Mouse (Mus musculus): Measurements from ENCODE around the gene Clec12a. TPM values are rescaled to one million over a fixed set of nuclear protein-coding genes. Genes with fewer than 3 reads are reported as not detected.
A peak's percentile ranks its signal among the peaks of the same experiment; 100 is the strongest.

Clec12a gene
- polyA plus RNA-seq, 1 experiment from 2014 or later = 0.87 TPM

GRCm38 (mm10) chr6:129383466-129383865 lies 41.0 kb downstream of the Clec12a start:
- no peak overlapping the region for H3K4me3 ChIP-seq (replicated peaks)
- H3K9me3 ChIP-seq = no peaks in the 10 kb centered on the region
- H3K36me3 ChIP-seq = no peaks in the 10 kb centered on the region
- no peak overlapping the region for H3K9ac ChIP-seq
- no peaks in the 10 kb centered on the region for H3K4me1 ChIP-seq (replicated peaks)
- H3K4me2 ChIP-seq (replicated peaks) = no peak overlapping the region
- peak; percentile 76 for ATAC-seq
- H3K27ac ChIP-seq = no peak overlapping the region
- WGBS = 36% methylated on average over 3 of the region's 3 CpGs
- no peaks in the 10 kb centered on the region for H3K27me3 ChIP-seq (replicated peaks)

GRCm38 (mm10) chr6:129385000-129385399 lies 42.5 kb downstream of the Clec12a start:
- Histone ChIP-seq H3K9ac (no peak overlapping the region), H3K27ac (no peak overlapping the region), H3K4me3 (replicated peaks) (no peak overlapping the region), H3K27me3 (replicated peaks) (no peaks in the 10 kb centered on the region), H3K36me3 (no peaks in the 10 kb centered on the region), H3K9me3 (no peaks in the 10 kb centered on the region), H3K4me2 (replicated peaks) (no peak overlapping the region), H3K4me1 (replicated peaks) (no peaks in the 10 kb centered on the region)
- WGBS = 85% methylated on average over 4 of the region's 4 CpGs
- no peak for ATAC-seq

- no peak within 1 kb of the TSS for H3K4me3 ChIP-seq (replicated peaks)
- no peak within 1 kb of the TSS for H3K27ac ChIP-seq
- H3K9me3 ChIP-seq = no peaks in the 10 kb centered on the region
- ATAC-seq = no peak
- H3K27me3 ChIP-seq (replicated peaks) = no peaks in the 10 kb centered on the region
- H3K9ac ChIP-seq = no peak within 1 kb of the TSS
- H3K4me1 ChIP-seq (replicated peaks) = no peaks in the 10 kb centered on the region
- no peaks in the 10 kb centered on the region for H3K36me3 ChIP-seq
- H3K4me2 ChIP-seq (replicated peaks) = no peak within 1 kb of the TSS
- WGBS = 82% methylated on average over 2 of the region's 2 CpGs
Measured at GRCm38 (mm10) chr6:129385774-129386173, 43.3 kb downstream of the Clec12a start, which contains the start of gene Clec12b. Gene Clec12b (minus strand): TSS chr6:129385874.

GRCm38 (mm10) chr6:129393087-129393720 lies 50.7 kb downstream of the Clec12a start:
- Histone ChIP-seq H3K27ac (no peak overlapping the region), H3K4me3 (replicated peaks) (no peak overlapping the region), H3K4me1 (replicated peaks) (no peaks in the 10 kb centered on the region), H3K27me3 (replicated peaks) (no peaks in the 10 kb centered on the region), H3K9me3 (no peaks in the 10 kb centered on the region), H3K9ac (no peak overlapping the region), H3K4me2 (replicated peaks) (no peak overlapping the region), H3K36me3 (no peaks in the 10 kb centered on the region)
- WGBS = 23% methylated on average over 2 of the region's 2 CpGs
- no peak for ATAC-seq

- Histone ChIP-seq H3K27ac (no peak overlapping the region), H3K27me3 (replicated peaks) (no peaks in the 10 kb centered on the region), H3K4me3 (replicated peaks) (no peak overlapping the region), H3K4me1 (replicated peaks) (no peaks in the 10 kb centered on the region), H3K4me2 (replicated peaks) (no peak overlapping the region), H3K9me3 (no peaks in the 10 kb centered on the region), H3K9ac (no peak overlapping the region), H3K36me3 (no peaks in the 10 kb centered on the region)
- WGBS = 70% methylated on average over 6 of the region's 6 CpGs
- ATAC-seq = no peak
Measured at GRCm38 (mm10) chr6:129393732-129394131, 51.2 kb downstream of the Clec12a start.

GRCm38 (mm10) chr6:129396997-129397396 lies 54.5 kb downstream of the Clec12a start, which contains the start of gene Clec1b:
Gene Clec1b (plus strand): TSS chr6:129397297.
- Histone ChIP-seq H3K4me3 (replicated peaks) (no peak within 1 kb of the TSS), H3K27me3 (replicated peaks) (no peaks in the 10 kb centered on the region), H3K4me1 (replicated peaks) (no peaks in the 10 kb centered on the region), H3K4me2 (replicated peaks) (no peak within 1 kb of the TSS), H3K9ac (no peak within 1 kb of the TSS), H3K9me3 (no peaks in the 10 kb centered on the region), H3K36me3 (no peaks in the 10 kb centered on the region), H3K27ac (no peak within 1 kb of the TSS)
- 81% methylated on average over 8 of the region's 8 CpGs for WGBS
- ATAC-seq = no peak

GRCm38 (mm10) chr6:129399945-129400344 lies 57.5 kb downstream of the Clec12a start:
- no peak overlapping the region for H3K9ac ChIP-seq
- H3K4me1 ChIP-seq (replicated peaks) = no peaks in the 10 kb centered on the region
- no peak overlapping the region for H3K27ac ChIP-seq
- WGBS = 48% methylated on average over 6 of the region's 6 CpGs
- no peak overlapping the region for H3K4me2 ChIP-seq (replicated peaks)
- no peaks in the 10 kb centered on the region for H3K27me3 ChIP-seq (replicated peaks)
- no peaks in the 10 kb centered on the region for H3K9me3 ChIP-seq
- no peak overlapping the region for H3K4me3 ChIP-seq (replicated peaks)
- H3K36me3 ChIP-seq = no peaks in the 10 kb centered on the region
- 0 out of 2 replicates have a peak, but pooled peaks have one; percentile 41 for ATAC-seq

- 90% methylated on average over 2 of the region's 2 CpGs for WGBS
- no peaks in the 10 kb centered on the region for H3K9me3 ChIP-seq
- H3K4me2 ChIP-seq (replicated peaks) = no peak overlapping the region
- ATAC-seq = no peak
- no peaks in the 10 kb centered on the region for H3K4me1 ChIP-seq (replicated peaks)
- no peaks in the 10 kb centered on the region for H3K27me3 ChIP-seq (replicated peaks)
- no peak overlapping the region for H3K4me3 ChIP-seq (replicated peaks)
- H3K9ac ChIP-seq = no peak overlapping the region
- H3K27ac ChIP-seq = no peak overlapping the region
- H3K36me3 ChIP-seq = no peaks in the 10 kb centered on the region
Measured at GRCm38 (mm10) chr6:129402404-129402803, 59.9 kb downstream of the Clec12a start.

- Histone ChIP-seq H3K9me3 (no peaks in the 10 kb centered on the region), H3K27me3 (replicated peaks) (no peaks in the 10 kb centered on the region), H3K27ac (no peak overlapping the region), H3K4me2 (replicated peaks) (no peak overlapping the region), H3K4me3 (replicated peaks) (no peak overlapping the region), H3K36me3 (no peaks in the 10 kb centered on the region), H3K4me1 (replicated peaks) (no peaks in the 10 kb centered on the region), H3K9ac (no peak overlapping the region)
- 78% methylated on average over 6 of the region's 6 CpGs for WGBS
- ATAC-seq = no peak
Measured at GRCm38 (mm10) chr6:129403391-129403790, 60.9 kb downstream of the Clec12a start.

- H3K9ac ChIP-seq = no peak overlapping the region
- no peaks in the 10 kb centered on the region for H3K27me3 ChIP-seq (replicated peaks)
- no peaks in the 10 kb centered on the region for H3K9me3 ChIP-seq
- H3K4me1 ChIP-seq (replicated peaks) = no peaks in the 10 kb centered on the region
- no peak overlapping the region for H3K4me3 ChIP-seq (replicated peaks)
- H3K4me2 ChIP-seq (replicated peaks) = no peak overlapping the region
- ATAC-seq = no peak
- no peak overlapping the region for H3K27ac ChIP-seq
- H3K36me3 ChIP-seq = no peaks in the 10 kb centered on the region
Measured at GRCm38 (mm10) chr6:129405999-129406398, 63.5 kb downstream of the Clec12a start.

- no peak for ATAC-seq
- Histone ChIP-seq H3K27ac (no peak overlapping the region), H3K4me1 (replicated peaks) (no peaks in the 10 kb centered on the region), H3K4me3 (replicated peaks) (no peak overlapping the region), H3K9me3 (no peaks in the 10 kb centered on the region), H3K9ac (no peak overlapping the region), H3K27me3 (replicated peaks) (no peaks in the 10 kb centered on the region), H3K36me3 (no peaks in the 10 kb centered on the region), H3K4me2 (replicated peaks) (no peak overlapping the region)
- 60% methylated on average over 2 of the region's 2 CpGs for WGBS
Measured at GRCm38 (mm10) chr6:129407324-129407723, 64.8 kb downstream of the Clec12a start.

GRCm38 (mm10) chr6:129408562-129408961 lies 66.1 kb downstream of the Clec12a start, which contains the start of gene Clec9a:
Gene Clec9a (plus strand): TSS chr6:129408862.
- H3K27ac ChIP-seq = no peak within 1 kb of the TSS
- no peaks in the 10 kb centered on the region for H3K27me3 ChIP-seq (replicated peaks)
- H3K36me3 ChIP-seq = no peaks in the 10 kb centered on the region
- no peaks in the 10 kb centered on the region for H3K4me1 ChIP-seq (replicated peaks)
- H3K9ac ChIP-seq = no peak within 1 kb of the TSS
- no peak within 1 kb of the TSS for H3K4me2 ChIP-seq (replicated peaks)
- H3K4me3 ChIP-seq (replicated peaks) = no peak within 1 kb of the TSS
- ATAC-seq = no peak
- no peaks in the 10 kb centered on the region for H3K9me3 ChIP-seq
- WGBS = 89% methylated on average over 2 of the region's 2 CpGs

GRCm38 (mm10) chr6:129414177-129414576 lies 71.7 kb downstream of the Clec12a start:
- Histone ChIP-seq H3K36me3 (no peaks in the 10 kb centered on the region), H3K9ac (no peak overlapping the region), H3K9me3 (no peaks in the 10 kb centered on the region), H3K27ac (no peak overlapping the region), H3K27me3 (replicated peaks) (no peaks in the 10 kb centered on the region), H3K4me1 (replicated peaks) (no peaks in the 10 kb centered on the region), H3K4me3 (replicated peaks) (no peak overlapping the region), H3K4me2 (replicated peaks) (no peak overlapping the region)
- WGBS = 53% methylated on average over 1 of the region's 1 CpGs
- ATAC-seq = no peak

All from intestine, embryonic 15.5 days (tissue).